Mouse (Mus musculus): ENCODE measurements around the gene Eid2b. TPM values are rescaled to one million over a fixed set of nuclear protein-coding genes. Genes with fewer than 3 reads are reported as not detected.
A peak's percentile ranks its signal among the peaks of the same experiment; 100 is the strongest.
"Not testable (repeated sequence)": the region's sequence is repeated elsewhere in the genome, so short reads cannot be mapped to it uniquely, and the experiment has no call there.

Eid2b gene
- 10 to 100 TPM; 30.2 to 30.8 TPM for total RNA-seq (2021)
- long read RNA-seq, experiment 1, transcript Eid2b-201 (1 exons, 1,751 nt), result major isoform, 26 of 26 reads
- long read RNA-seq, experiment 1, partial matches to known transcripts, result 0 of 26 reads
- long read RNA-seq, experiment 1, other reads (novel, unspliced or antisense), result 0 of 26 reads
- long read RNA-seq, experiment 2, transcript Eid2b-201 (1 exons, 1,751 nt), result major isoform, 19 of 19 reads
- long read RNA-seq, experiment 2, partial matches to known transcripts, result 0 of 19 reads
- long read RNA-seq, experiment 2, other reads (novel, unspliced or antisense), result 0 of 19 reads

- DNase-seq (ENCODE audit: low spot score in 2 of 2), result peak; percentile 97
These were observed at the start of gene Eid2b for GRCm38 (mm10) chr7:28277615-28278278. Gene Eid2b, plus strand, starts transcription at chr7:28277739.

- DNase-seq (ENCODE audit: low spot score in 2 of 2), result not testable (repeated sequence)
These were observed 33.6 kb upstream of the Eid2b start for GRCm38 (mm10) chr7:28243943-28244342.

- DNase-seq (ENCODE audit: low spot score in 2 of 2), result no peak
These were observed 28.6 kb upstream of the Eid2b start for GRCm38 (mm10) chr7:28248957-28249356.

- DNase-seq (ENCODE audit: low spot score in 2 of 2), result no peak
These were observed 25.6 kb upstream of the Eid2b start for GRCm38 (mm10) chr7:28251976-28252375.

GRCm38 (mm10) chr7:28254591-28254990, 22.9 kb upstream of the Eid2b start:
- DNase-seq (ENCODE audit: low spot score in 2 of 2), result no peak

GRCm38 (mm10) chr7:28255476-28255875, 22.1 kb upstream of the Eid2b start:
- no peak for DNase-seq (ENCODE audit: low spot score in 2 of 2)

- no peak for DNase-seq (ENCODE audit: low spot score in 2 of 2)
These were observed 14.7 kb upstream of the Eid2b start for GRCm38 (mm10) chr7:28262861-28263260.

GRCm38 (mm10) chr7:28263786-28264185, 13.8 kb upstream of the Eid2b start:
- peak in 1 of 2 experiments; percentile 12 for DNase-seq (ENCODE audit: low spot score in 2 of 2)

- no peak for DNase-seq (ENCODE audit: low spot score in 2 of 2)
These were observed 12.1 kb upstream of the Eid2b start for GRCm38 (mm10) chr7:28265391-28265790.

- DNase-seq (ENCODE audit: low spot score in 2 of 2), result peak; percentile 91 to 93
These were observed 10.2 kb upstream of the Eid2b start, which contains the start of gene Eid2 for GRCm38 (mm10) chr7:28267129-28268041. Gene Eid2, plus strand, starts transcription at chr7:28267881.

GRCm38 (mm10) chr7:28268042-28268531, 9.5 kb upstream of the Eid2b start:
- peak; percentile 59 to 65 for DNase-seq (ENCODE audit: low spot score in 2 of 2)

GRCm38 (mm10) chr7:28268576-28268975, 9.0 kb upstream of the Eid2b start:
- DNase-seq (ENCODE audit: low spot score in 2 of 2), result no peak

- DNase-seq (ENCODE audit: low spot score in 2 of 2), result no peak
These were observed 8.2 kb upstream of the Eid2b start for GRCm38 (mm10) chr7:28269355-28269754.

- DNase-seq (ENCODE audit: low spot score in 2 of 2), result no peak
These were observed 5.8 kb upstream of the Eid2b start for GRCm38 (mm10) chr7:28271761-28272160.

GRCm38 (mm10) chr7:28277237-28277614, 313 bp upstream of the Eid2b start:
- no peak for DNase-seq (ENCODE audit: low spot score in 2 of 2)

- DNase-seq (ENCODE audit: low spot score in 2 of 2), result no peak
These were observed 727 bp downstream of the Eid2b start for GRCm38 (mm10) chr7:28278279-28278652.

- DNase-seq (ENCODE audit: low spot score in 2 of 2), result no peak
These were observed 3.1 kb downstream of the Eid2b start for GRCm38 (mm10) chr7:28280630-28281029.

GRCm38 (mm10) chr7:28290165-28290564, 12.6 kb downstream of the Eid2b start:
- DNase-seq (ENCODE audit: low spot score in 2 of 2), result no peak

- peak; percentile 39 to 47 for DNase-seq (ENCODE audit: low spot score in 2 of 2)
These were observed 13.4 kb downstream of the Eid2b start, which contains the start of gene Selenov for GRCm38 (mm10) chr7:28290638-28291590. Gene Selenov, minus strand, starts transcription at chr7:28291186.

- DNase-seq (ENCODE audit: low spot score in 2 of 2), result peak; percentile 65 to 68
These were observed 16.9 kb downstream of the Eid2b start for GRCm38 (mm10) chr7:28294481-28294880.

Measured in left cerebral cortex, adult 18-20 months (tissue).